Mouse (Mus musculus) myocyte (in vitro differentiated cells): ENCODE measurements around the gene Riox2. TPM values are rescaled to one million over a fixed set of nuclear protein-coding genes. Genes with fewer than 3 reads are reported as not detected.

ENCODE experiments used
- H3K27me3 ChIP-seq: one replicate; pipeline ENCODE4 v1.6.1; 2011; ENCODE audit not compliant: control insufficient read depth, insufficient read depth, insufficient read length
- H3K36me3 ChIP-seq: one replicate; pipeline ENCODE4 v1.6.1; 2011; ENCODE audit not compliant: control insufficient read depth, insufficient read depth
- H3K4me2 ChIP-seq: one replicate; pipeline ENCODE4 v1.6.1; 2011; ENCODE audit warnings: low read depth, control low read depth
- H3K4me3 ChIP-seq: one replicate; pipeline ENCODE4 v1.5.1; 2011; ENCODE audit warnings: mild to moderate bottlenecking, control low read depth, moderate library complexity
- H3K79me2 ChIP-seq: one replicate; pipeline ENCODE4 v1.6.1; 2011; ENCODE audit not compliant: control insufficient read depth, insufficient read depth
- H3ac ChIP-seq: one replicate; pipeline ENCODE4 v1.6.1; 2011; ENCODE audit not compliant: control insufficient read depth, insufficient read length
- CEBPB ChIP-seq: IDR thresholded peaks from 2 replicates; pipeline ENCODE4 v1.6.1; 2011; ENCODE audit warnings: mild to moderate bottlenecking, moderate library complexity; ENCODE audit not compliant: poor library complexity, insufficient read depth, severe bottlenecking
- E2F4 ChIP-seq: IDR thresholded peaks from one replicate; pipeline ENCODE4 v1.6.1; 2011; ENCODE audit warnings: mild to moderate bottlenecking, control low read depth, moderate library complexity; ENCODE audit not compliant: insufficient read depth
- MAX ChIP-seq: IDR thresholded peaks from one replicate; pipeline ENCODE4 v1.6.1; 2011; ENCODE audit warnings: low read depth, mild to moderate bottlenecking, control low read depth
- MYOD1 ChIP-seq, 3 experiments: IDR thresholded peaks; one replicate each; pipeline ENCODE4 v1.6.1; 2011; ENCODE audit warnings: control low read depth in 2 of 3, low read depth in 2 of 3, mild to moderate bottlenecking in 2 of 3, moderate library complexity in 1 of 3; ENCODE audit not compliant: insufficient read length in 2 of 3, control insufficient read depth in 1 of 3
- MYOG ChIP-seq, 3 experiments: IDR thresholded peaks; one replicate each; pipeline ENCODE4 v1.6.1; 2011; ENCODE audit warnings: control low read depth in 2 of 3, low read depth in 2 of 3, mild to moderate bottlenecking in 2 of 3; ENCODE audit not compliant: insufficient read length in 2 of 3, control insufficient read depth in 1 of 3, insufficient read depth in 1 of 3
- POLR2A ChIP-seq: IDR thresholded peaks from one replicate; pipeline ENCODE4 v1.6.1; 2011; ENCODE audit warnings: low read depth, mild to moderate bottlenecking, control low read depth, moderate library complexity; ENCODE audit not compliant: insufficient read length
- POLR2AphosphoS2 ChIP-seq: IDR thresholded peaks from one replicate; pipeline ENCODE4 v1.6.1; 2011; ENCODE audit warnings: low read depth, control low read depth; ENCODE audit not compliant: insufficient read length
- REST ChIP-seq: IDR thresholded peaks from one replicate; pipeline ENCODE4 v1.6.1; 2011; ENCODE audit warnings: mild to moderate bottlenecking, control low read depth, moderate library complexity; ENCODE audit not compliant: insufficient read depth, insufficient read length
- SRF ChIP-seq: IDR thresholded peaks from one replicate; pipeline ENCODE4 v1.6.1; 2011; ENCODE audit warnings: low read depth; ENCODE audit not compliant: control insufficient read depth, insufficient read length
- TCF12 ChIP-seq: IDR thresholded peaks from one replicate; pipeline ENCODE4 v1.6.1; 2011; ENCODE audit warnings: mild to moderate bottlenecking, control low read depth; ENCODE audit not compliant: poor library complexity, insufficient read depth, severe bottlenecking
- TCF3 ChIP-seq: IDR thresholded peaks from one replicate; pipeline ENCODE4 v1.6.1; 2011; ENCODE audit warnings: low read depth, control low read depth; ENCODE audit not compliant: insufficient read length
- USF1 ChIP-seq: IDR thresholded peaks from one replicate; pipeline ENCODE4 v1.6.1; 2011; ENCODE audit warnings: low read depth, mild to moderate bottlenecking, control low read depth, moderate library complexity
- polyA plus RNA-seq: library from polyadenylated mRNA; unstranded; fragments of >200 nt; fragmentation: generic; extraction: Trizol; gene quantifications from one replicate; pipeline ENCODE4 v1.2.1, GENCODE M21; 2012; ENCODE audit warnings: missing spikeins

The Riox2 gene
- polyA plus RNA-seq, 1 experiment = 20.8 TPM

GRCm38 (mm10) chr16:59540944-59541343 lies 69.4 kb downstream of the Riox2 start:
- Histone ChIP-seq H3K4me2 (no peak overlapping the region), H3K27me3 (no peaks in the 10 kb centered on the region), H3ac (no peak overlapping the region), H3K79me2 (no peaks in the 10 kb centered on the region), H3K4me3 (no peak overlapping the region), H3K36me3 (no peaks in the 10 kb centered on the region)
- TF ChIP-seq TCF12 (no peak), USF1 (no peak), POLR2A (no peak), MAX (no peak), REST (no peak), MYOG (IDR thresholded peaks at IDR 0.05; ENCODE audit: control insufficient read depth in 1 of 3, insufficient read depth in 1 of 3, insufficient read length in 2 of 3, low read depth in 2 of 3) (no peak), TCF3 (no peak), MYOD1 (IDR thresholded peaks at IDR 0.05; ENCODE audit: control insufficient read depth in 1 of 3, insufficient read length in 2 of 3, low read depth in 2 of 3) (no peak), CEBPB (no peak), SRF (no peak), POLR2AphosphoS2 (no peak), E2F4 (no peak)

- TF ChIP-seq MAX (no peak), REST (no peak), TCF12 (no peak), MYOG (IDR thresholded peaks at IDR 0.05; ENCODE audit: control insufficient read depth in 1 of 3, insufficient read depth in 1 of 3, insufficient read length in 2 of 3, low read depth in 2 of 3) (no peak), E2F4 (no peak), POLR2AphosphoS2 (no peak), SRF (no peak), POLR2A (no peak), CEBPB (no peak), TCF3 (no peak), MYOD1 (IDR thresholded peaks at IDR 0.05; ENCODE audit: control insufficient read depth in 1 of 3, insufficient read length in 2 of 3, low read depth in 2 of 3) (no peak), USF1 (no peak)
- H3K4me3 ChIP-seq = no peak overlapping the region
Measured at GRCm38 (mm10) chr16:59541382-59541781, 69.8 kb downstream of the Riox2 start.

More at GRCm38 (mm10) chr16:59541382-59541781, 69.8 kb downstream of the Riox2 start:
- H3K27me3 ChIP-seq = no peaks in the 10 kb centered on the region
- H3K79me2 ChIP-seq = no peaks in the 10 kb centered on the region
- no peaks in the 10 kb centered on the region for H3K36me3 ChIP-seq
- H3ac ChIP-seq = no peak overlapping the region
- H3K4me2 ChIP-seq = no peak overlapping the region

Other genes starting within 250 kb of the Riox2 start
- not detected for gene Olfr201, start 199.1 kb upstream of the Riox2 start, polyA plus RNA-seq
- not detected for gene Olfr202, start 185.0 kb upstream of the Riox2 start, polyA plus RNA-seq
- not detected for gene Olfr203, start 172.9 kb upstream of the Riox2 start, polyA plus RNA-seq
- not detected for gene Olfr204, start 153.5 kb upstream of the Riox2 start, polyA plus RNA-seq
- not detected for gene Olfr205, start 140.6 kb upstream of the Riox2 start, polyA plus RNA-seq
- gene Olfr206, start 122.5 kb upstream of the Riox2 start, polyA plus RNA-seq = not detected
- not detected for gene Olfr209, start 107.8 kb upstream of the Riox2 start, polyA plus RNA-seq
- gene Gabrr3, start 64.4 kb upstream of the Riox2 start, polyA plus RNA-seq = not detected
- gene Crybg3, start 129.2 kb downstream of the Riox2 start, polyA plus RNA-seq = 1.0 TPM
- 6.4 TPM for gene Arl6, start 167.6 kb downstream of the Riox2 start, polyA plus RNA-seq